Mouse (Mus musculus): Measurements from ENCODE around the gene Prkar1a. TPM values are rescaled to one million over a fixed set of nuclear protein-coding genes. Genes with fewer than 3 reads are reported as not detected.

Prkar1a gene
- polyA plus RNA-seq, 1 experiment, result 421 TPM

GRCm38 (mm10) chr11:109704311-109705205, 55.4 kb downstream of the Prkar1a start:
- no peak for DNase-seq
- Histone ChIP-seq H3K27ac (ENCODE audit: insufficient read depth, low read length) (no peak overlapping the region), H3K27me3 (ENCODE audit: control insufficient read depth, insufficient read depth, low read length) (no peaks in the 10 kb centered on the region; the same call in 1 of the 2 replicates), H3K4me3 (replicated peaks; ENCODE audit: insufficient read depth, low read depth, low read length) (no peak overlapping the region), H3K4me1 (ENCODE audit: control insufficient read depth, insufficient read depth, low read length) (no peaks in the 10 kb centered on the region)
- TF ChIP-seq POLR2A (IDR thresholded peaks at IDR 0.05; ENCODE audit: borderline replicate concordance, insufficient read depth, low read length), result no peak
- TF ChIP-seq CTCF (IDR thresholded peaks at IDR 0.05; ENCODE audit: borderline replicate concordance, insufficient read depth, low read depth, low read length), result no peak
- whole genome bisulfite sequencing, result 58% methylated on average over 22 of the region's 22 CpGs

- H3K4me1 ChIP-seq (ENCODE audit: control insufficient read depth, insufficient read depth, low read length), result no peaks in the 10 kb centered on the region
- TF ChIP-seq POLR2A (IDR thresholded peaks at IDR 0.05; ENCODE audit: borderline replicate concordance, insufficient read depth, low read length), result no peak
- no peak for TF ChIP-seq CTCF (IDR thresholded peaks at IDR 0.05; ENCODE audit: borderline replicate concordance, insufficient read depth, low read depth, low read length)
- H3K27me3 ChIP-seq (ENCODE audit: control insufficient read depth, insufficient read depth, low read length), result no peaks in the 10 kb centered on the region; the same call in 1 of the 2 replicates
- DNase-seq, result no peak
- WGBS, result 42% methylated on average over 9 of the region's 9 CpGs
- no peak overlapping the region for H3K27ac ChIP-seq (ENCODE audit: insufficient read depth, low read length)
- H3K4me3 ChIP-seq (replicated peaks; ENCODE audit: insufficient read depth, low read depth, low read length), result no peak overlapping the region
Measured at GRCm38 (mm10) chr11:109705336-109706054, 56.3 kb downstream of the Prkar1a start.

- Histone ChIP-seq H3K4me1 (ENCODE audit: control insufficient read depth, insufficient read depth, low read length) (no peaks in the 10 kb centered on the region), H3K4me3 (replicated peaks; ENCODE audit: insufficient read depth, low read depth, low read length) (no peak overlapping the region), H3K27me3 (ENCODE audit: control insufficient read depth, insufficient read depth, low read length) (no peaks in the 10 kb centered on the region; the same call in 1 of the 2 replicates), H3K27ac (ENCODE audit: insufficient read depth, low read length) (no peak overlapping the region)
- TF ChIP-seq POLR2A (IDR thresholded peaks at IDR 0.05; ENCODE audit: borderline replicate concordance, insufficient read depth, low read length) (no peak), CTCF (IDR thresholded peaks at IDR 0.05; ENCODE audit: borderline replicate concordance, insufficient read depth, low read depth, low read length) (no peak)
- WGBS, result 84% methylated on average over 9 of the region's 9 CpGs
- no peak for DNase-seq
Measured at GRCm38 (mm10) chr11:109706055-109706412, 56.8 kb downstream of the Prkar1a start.

DNA sequence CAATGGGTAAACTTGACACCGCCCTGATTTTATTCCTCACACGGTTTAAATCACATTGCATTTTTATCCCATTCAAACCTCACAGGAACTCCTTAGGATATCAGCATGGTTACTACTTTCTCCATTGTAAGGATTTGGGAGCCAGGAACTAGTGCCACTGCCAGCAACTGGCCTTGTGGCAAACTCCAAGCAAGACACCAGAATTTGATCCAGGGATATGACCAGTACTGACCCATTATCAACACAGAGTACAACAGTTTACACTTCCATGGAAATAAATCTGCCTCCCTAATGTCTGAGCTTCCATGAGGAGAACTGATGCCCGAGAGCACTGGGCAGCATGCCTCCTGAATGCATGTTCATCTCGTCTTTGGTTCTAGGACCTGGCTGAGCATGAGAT, 57.4 kb downstream of the Prkar1a start:
- 81% methylated on average over 4 of the region's 4 CpGs for WGBS
- Histone ChIP-seq H3K27me3 (ENCODE audit: control insufficient read depth, insufficient read depth, low read length) (no peaks in the 10 kb centered on the region; the same call in 1 of the 2 replicates), H3K27ac (ENCODE audit: insufficient read depth, low read length) (no peak overlapping the region), H3K4me1 (ENCODE audit: control insufficient read depth, insufficient read depth, low read length) (no peaks in the 10 kb centered on the region), H3K4me3 (replicated peaks; ENCODE audit: insufficient read depth, low read depth, low read length) (no peak overlapping the region)
- no peak for TF ChIP-seq POLR2A (IDR thresholded peaks at IDR 0.05; ENCODE audit: borderline replicate concordance, insufficient read depth, low read length)
- no peak for DNase-seq

DNA sequence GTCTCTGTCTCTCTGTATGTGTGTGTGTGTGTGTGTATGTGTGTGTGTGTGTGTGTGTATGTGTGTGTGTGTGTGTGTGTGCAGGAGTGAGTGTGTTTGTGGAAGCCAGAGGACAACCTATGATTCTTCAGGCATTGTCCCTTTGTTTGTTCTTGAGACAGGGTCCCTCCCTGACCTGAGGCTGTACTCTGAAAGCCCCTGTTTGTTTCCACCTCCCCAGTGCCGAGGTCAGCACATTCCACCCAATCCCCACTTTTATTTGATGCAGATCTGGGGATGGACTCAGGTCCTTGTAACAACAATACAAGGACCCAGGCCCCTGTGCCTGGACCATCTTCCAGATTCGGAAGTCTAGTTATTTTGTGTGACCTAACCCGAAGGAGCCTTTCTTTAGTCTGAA, 58.2 kb downstream of the Prkar1a start:
- no peak for DNase-seq
- no peak overlapping the region for H3K4me3 ChIP-seq (replicated peaks; ENCODE audit: insufficient read depth, low read depth, low read length)
- no peaks in the 10 kb centered on the region; the same call in 1 of the 2 replicates for H3K27me3 ChIP-seq (ENCODE audit: control insufficient read depth, insufficient read depth, low read length)
- TF ChIP-seq CTCF (IDR thresholded peaks at IDR 0.05; ENCODE audit: borderline replicate concordance, insufficient read depth, low read depth, low read length), result no peak
- 88% methylated on average over 3 of the region's 3 CpGs for WGBS
- H3K4me1 ChIP-seq (ENCODE audit: control insufficient read depth, insufficient read depth, low read length), result no peaks in the 10 kb centered on the region
- no peak overlapping the region for H3K27ac ChIP-seq (ENCODE audit: insufficient read depth, low read length)

GRCm38 (mm10) chr11:109708786-109709185, 59.6 kb downstream of the Prkar1a start:
- Histone ChIP-seq H3K27ac (ENCODE audit: insufficient read depth, low read length) (no peak overlapping the region), H3K4me1 (ENCODE audit: control insufficient read depth, insufficient read depth, low read length) (0 out of 2 replicates have a peak, but pooled peaks cover under 1% of the 10 kb centered on the region), H3K27me3 (ENCODE audit: control insufficient read depth, insufficient read depth, low read length) (no peaks in the 10 kb centered on the region; the same call in 1 of the 2 replicates), H3K4me3 (replicated peaks; ENCODE audit: insufficient read depth, low read depth, low read length) (no peak overlapping the region)
- no peak for DNase-seq
- no peak for TF ChIP-seq POLR2A (IDR thresholded peaks at IDR 0.05; ENCODE audit: borderline replicate concordance, insufficient read depth, low read length)
- TF ChIP-seq CTCF (IDR thresholded peaks at IDR 0.05; ENCODE audit: borderline replicate concordance, insufficient read depth, low read depth, low read length), result no peak
- WGBS, result 88% methylated on average over 4 of the region's 4 CpGs

DNA sequence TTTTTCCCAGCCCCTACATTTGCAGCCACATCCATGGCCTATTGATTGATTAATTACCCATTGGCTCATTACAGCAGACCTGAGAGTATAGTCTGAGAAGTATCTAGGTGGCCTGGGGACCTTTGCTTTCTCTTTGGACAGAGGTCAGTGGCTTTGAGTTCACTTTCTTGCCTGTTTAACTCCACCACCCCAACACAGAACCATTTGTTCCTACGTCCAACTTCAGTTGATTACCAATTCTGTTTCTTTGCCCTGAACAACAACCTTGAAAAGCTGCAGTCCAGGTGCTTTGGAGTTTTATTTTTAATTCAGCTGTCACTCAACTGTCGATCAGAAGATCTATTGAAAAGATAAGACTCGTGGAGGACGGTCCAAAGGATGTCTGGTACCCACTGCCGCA, 60.3 kb downstream of the Prkar1a start:
- no peak overlapping the region for H3K4me3 ChIP-seq (replicated peaks; ENCODE audit: insufficient read depth, low read depth, low read length)
- DNase-seq, result no peak
- no peaks in the 10 kb centered on the region; the same call in 1 of the 2 replicates for H3K27me3 ChIP-seq (ENCODE audit: control insufficient read depth, insufficient read depth, low read length)
- no peak for TF ChIP-seq CTCF (IDR thresholded peaks at IDR 0.05; ENCODE audit: borderline replicate concordance, insufficient read depth, low read depth, low read length)
- TF ChIP-seq POLR2A (IDR thresholded peaks at IDR 0.05; ENCODE audit: borderline replicate concordance, insufficient read depth, low read length), result no peak
- H3K4me1 ChIP-seq (ENCODE audit: control insufficient read depth, insufficient read depth, low read length), result peaks cover 4% of the 10 kb centered on the region; the same call in 1 of the 2 replicates
- WGBS, result 90% methylated on average over 5 of the region's 5 CpGs
- no peak overlapping the region for H3K27ac ChIP-seq (ENCODE audit: insufficient read depth, low read length)

All from cerebellum, adult 2 months (tissue).